Mouse (Mus musculus): ENCODE measurements around the gene Trhr2.
"Not testable (repeated sequence)": the region's sequence is repeated elsewhere in the genome, so short reads cannot be mapped to it uniquely, and the experiment has no call there.

Gene Trhr2

DNA sequence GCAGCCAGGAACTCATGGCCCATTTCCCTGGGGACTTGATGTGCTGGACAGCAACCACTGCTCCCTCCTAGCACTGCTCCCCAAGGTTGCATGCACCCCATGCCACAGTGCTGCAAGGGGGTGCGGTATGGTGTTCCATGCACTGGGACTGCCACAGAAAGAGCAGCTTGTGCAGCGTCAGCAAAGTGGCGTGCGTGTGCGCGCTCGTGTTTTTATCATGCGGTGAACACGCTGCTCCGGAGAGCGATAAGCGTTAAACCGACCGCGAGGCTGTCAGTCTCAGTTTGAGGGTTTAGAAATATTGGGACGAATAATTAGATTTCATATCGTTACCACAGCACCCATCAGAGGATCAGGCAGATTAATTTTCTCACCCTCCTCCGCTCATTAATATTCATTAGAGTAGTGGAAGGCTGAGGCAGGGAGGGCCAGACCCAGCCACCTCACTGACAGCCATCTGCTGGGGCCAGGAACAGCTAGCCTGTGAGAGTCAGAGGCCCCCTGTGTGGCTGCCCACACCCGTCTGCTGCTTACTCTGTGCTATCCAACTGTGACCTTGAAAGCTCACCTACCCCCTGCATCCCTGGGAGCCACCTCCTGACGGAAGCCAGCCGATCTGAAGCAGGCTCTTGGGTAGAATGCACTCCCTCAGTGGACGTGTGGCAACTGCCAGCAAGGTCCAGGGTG lies 30.9 kb downstream of the Trhr2 start:
- no peak for DNase-seq

GRCm38 (mm10) chr8:122329072-122329471 lies 31.5 kb downstream of the Trhr2 start:
- DNase-seq: no peak

DNA sequence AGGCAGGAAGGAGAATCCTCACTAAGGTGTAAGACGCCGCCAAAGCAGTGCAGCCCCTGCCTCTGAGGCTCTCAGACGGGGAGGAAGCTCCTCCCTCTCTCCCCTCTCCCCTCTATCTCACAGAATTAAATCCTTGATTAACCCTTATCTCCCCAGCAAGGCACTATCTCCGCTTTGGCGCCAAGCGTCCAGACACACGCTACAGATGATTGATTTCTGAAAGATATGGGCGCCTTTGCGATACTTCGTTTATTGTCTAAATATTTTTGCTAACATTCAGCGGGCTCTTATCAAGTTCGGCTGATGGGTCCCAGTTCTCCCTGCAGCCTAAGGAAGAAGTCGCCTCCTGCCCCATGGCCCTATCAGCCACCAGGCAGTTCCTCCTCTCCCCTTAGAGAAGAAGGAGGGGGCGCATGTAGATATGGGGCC lies 34.4 kb downstream of the Trhr2 start:
- no peak for DNase-seq

DNA sequence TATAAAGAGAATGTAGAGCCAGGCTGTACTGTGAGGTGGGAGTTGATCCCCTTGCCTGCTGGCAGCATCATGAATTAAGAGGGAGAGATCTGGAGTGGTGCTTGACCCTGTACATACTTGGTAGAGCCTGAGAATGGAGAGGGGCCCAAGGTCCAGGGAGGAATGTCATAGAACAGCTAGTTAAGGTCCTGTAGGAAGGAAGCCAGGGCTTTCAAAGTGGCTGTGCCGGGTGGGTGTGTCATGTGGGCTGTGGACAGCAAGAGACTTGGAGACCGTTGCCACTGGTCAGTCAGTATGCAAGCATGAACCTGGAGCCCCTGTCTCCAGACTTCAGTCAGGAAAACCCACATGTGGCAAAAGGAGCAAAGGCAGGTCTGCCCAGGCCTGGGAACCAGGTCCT lies 35.4 kb downstream of the Trhr2 start:
- no peak for DNase-seq

DNA sequence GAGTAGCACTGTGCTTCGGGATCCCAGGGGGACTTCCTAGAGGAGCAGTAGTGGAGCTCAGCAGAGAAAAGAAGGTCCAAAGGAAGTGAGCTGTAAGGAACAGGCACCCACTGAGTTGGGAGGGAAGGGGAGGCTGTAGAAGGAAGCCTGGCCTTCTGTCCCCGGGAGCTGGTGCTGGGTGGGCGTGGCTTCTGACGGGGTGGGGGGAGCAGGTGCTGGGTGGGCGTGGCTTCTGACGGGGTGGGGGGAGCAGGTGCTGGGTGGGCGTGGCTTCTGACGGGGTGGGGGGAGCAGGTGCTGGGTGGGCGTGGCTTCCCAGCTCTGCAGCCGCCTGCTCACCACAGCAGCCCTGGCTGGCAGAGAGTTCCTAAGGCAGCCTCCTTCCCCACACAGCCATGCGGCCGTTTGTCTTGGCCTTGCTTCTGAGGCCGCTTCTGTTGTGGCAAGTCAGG lies 36.6 kb downstream of the Trhr2 start:
- DNase-seq: not testable (repeated sequence)

- no peak for DNase-seq
These were observed 37.8 kb downstream of the Trhr2 start for GRCm38 (mm10) chr8:122322792-122323191.

GRCm38 (mm10) chr8:122322126-122322525 lies 38.4 kb downstream of the Trhr2 start:
- DNase-seq: no peak

- no peak for DNase-seq
These were observed 39.1 kb downstream of the Trhr2 start for GRCm38 (mm10) chr8:122321455-122321921.

DNA sequence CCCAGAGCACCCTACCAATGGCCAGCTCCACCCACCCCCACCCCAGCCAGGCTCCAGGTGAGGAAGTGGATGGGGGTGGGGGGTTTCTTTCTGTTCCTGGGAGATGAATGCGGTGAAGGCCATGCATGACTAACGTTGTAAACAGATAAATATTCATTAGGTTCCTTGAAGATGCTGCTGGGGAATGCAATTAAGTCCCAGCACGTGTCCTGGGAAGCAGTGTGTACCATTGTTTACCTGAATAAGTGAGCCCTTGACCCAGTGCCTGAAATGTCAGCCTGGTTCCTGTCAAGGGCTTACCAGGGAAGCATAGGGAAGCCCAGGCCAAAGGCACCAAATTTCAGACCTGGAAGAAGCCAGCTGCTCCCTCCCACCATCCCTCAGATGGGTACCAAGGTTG lies 40.0 kb downstream of the Trhr2 start:
- DNase-seq: no peak

DNA sequence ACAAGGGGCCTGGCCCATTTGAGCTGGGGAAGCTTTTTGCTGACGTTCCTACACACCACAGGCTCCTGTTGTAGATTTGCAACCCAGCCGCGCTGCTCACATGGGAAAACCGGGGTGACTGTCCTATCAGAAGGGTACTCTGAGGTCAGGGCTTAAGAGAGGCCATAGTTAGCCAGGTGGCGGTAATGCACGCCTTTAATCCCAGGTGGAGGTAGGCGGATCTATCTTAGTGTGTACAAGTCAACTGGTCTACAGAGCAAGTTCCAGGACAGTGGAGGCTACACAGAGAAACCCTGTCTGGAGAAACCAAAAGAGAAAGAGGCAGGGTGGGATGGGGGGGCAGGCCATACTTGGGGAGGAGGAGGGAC lies 40.9 kb downstream of the Trhr2 start:
- DNase-seq: no peak

GRCm38 (mm10) chr8:122319045-122319707 lies 41.4 kb downstream of the Trhr2 start:
- no peak for DNase-seq

DNA sequence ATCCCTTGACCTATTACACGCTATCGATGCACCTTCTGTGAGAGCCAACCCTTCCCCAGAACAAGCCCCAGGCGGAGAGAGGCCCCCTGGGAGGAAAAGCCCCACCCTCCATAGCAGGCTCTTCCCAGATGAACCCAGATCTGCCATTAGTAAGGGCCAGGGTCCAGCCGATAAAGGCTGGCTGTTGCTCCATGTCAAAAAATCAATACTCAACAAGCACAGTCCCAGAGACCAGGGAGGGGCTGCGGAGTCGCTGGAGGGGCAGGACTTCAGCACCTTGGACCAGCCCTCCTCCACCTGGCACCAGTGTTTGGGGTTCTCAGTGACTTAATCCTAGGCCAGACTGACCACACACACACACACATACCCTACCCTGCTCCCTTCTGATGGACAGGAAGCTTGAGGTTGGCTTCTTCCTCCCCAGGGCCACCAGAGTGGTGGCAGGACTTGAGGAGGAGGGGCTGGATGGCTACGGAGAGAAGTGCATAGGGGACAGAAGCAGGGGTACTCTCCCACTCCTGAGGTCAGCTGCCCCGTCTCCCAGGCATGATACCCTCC lies 42.5 kb downstream of the Trhr2 start:
- DNase-seq: no peak

- no peak for DNase-seq
These were observed 44.1 kb downstream of the Trhr2 start for GRCm38 (mm10) chr8:122316402-122316801.

GRCm38 (mm10) chr8:122314899-122315496 lies 45.5 kb downstream of the Trhr2 start:
- peak; percentile 98 for DNase-seq

GRCm38 (mm10) chr8:122313310-122313709 lies 47.2 kb downstream of the Trhr2 start:
- no peak for DNase-seq

DNA sequence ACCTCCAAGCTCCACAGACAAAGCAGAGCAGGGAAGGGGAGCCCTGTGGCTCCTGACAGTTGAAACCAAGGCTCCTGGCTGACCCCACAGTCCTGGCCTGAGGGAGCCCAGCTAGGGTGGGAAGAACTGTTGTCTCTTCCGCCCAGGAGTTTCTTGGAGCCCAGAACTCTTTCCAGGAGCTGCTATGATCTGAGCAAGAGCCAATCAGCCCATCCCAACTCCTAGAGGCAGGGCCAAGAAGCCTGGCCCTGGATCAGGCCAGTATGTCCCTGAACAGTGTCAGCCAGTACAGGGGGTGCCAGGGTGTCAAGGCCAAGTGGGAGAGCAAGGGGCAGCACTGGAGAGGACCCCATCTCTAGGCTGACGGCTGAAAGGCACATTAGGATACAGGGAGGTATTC lies 48.0 kb downstream of the Trhr2 start:
- peak; percentile 95 for DNase-seq

- DNase-seq: no peak
These were observed 49.4 kb downstream of the Trhr2 start for GRCm38 (mm10) chr8:122311115-122311514.

DNA sequence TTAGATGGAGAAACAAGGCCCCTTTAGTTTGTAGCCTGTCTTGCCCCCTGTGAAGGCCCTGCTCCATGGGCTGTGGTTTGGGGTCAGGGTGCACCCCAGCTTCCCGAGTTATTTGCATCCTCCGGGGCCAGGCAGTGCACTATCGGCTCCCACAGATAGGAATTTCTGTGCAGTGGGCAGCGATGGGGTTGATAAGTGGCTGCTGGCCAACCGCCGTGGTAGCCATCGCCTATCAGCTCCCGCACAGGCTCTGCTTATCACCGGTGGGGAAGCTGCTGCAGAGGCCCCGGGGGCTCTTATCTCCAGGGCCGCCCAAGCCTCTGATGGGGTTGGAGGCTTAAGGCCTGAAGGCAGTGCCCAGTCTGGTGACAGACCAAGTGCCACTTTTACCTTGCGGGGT lies 51.3 kb downstream of the Trhr2 start:
- no peak for DNase-seq

DNA sequence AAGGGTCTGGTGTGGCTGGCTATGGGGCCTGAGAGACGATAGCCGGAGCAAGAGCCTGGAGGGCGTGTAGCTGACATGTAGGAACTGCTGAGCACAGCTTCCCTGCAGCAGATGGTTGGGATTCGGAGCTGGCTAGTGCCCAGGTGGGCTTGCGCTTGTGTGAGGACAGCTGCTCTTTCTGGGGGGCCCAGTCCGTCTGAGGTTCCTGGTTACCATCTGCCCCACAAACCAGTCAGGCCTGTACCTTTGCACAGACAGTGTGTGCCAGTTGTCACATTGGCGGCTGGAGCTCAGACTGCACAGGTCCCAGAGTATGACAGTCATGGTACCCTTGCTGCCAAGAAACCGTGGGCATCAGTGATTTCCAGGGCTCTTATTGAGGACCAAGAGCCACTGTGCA lies 52.7 kb downstream of the Trhr2 start:
- DNase-seq: no peak

Measured in heart, adult 11 months (tissue).